Mouse (Mus musculus): ENCODE results near the gene Sox8. TPM values are rescaled to one million over a fixed set of nuclear protein-coding genes. Genes with fewer than 3 reads are reported as not detected.

Sox8 gene
- polyA plus RNA-seq, 1 experiment from 2014 or later: 2.5 TPM

DNA sequence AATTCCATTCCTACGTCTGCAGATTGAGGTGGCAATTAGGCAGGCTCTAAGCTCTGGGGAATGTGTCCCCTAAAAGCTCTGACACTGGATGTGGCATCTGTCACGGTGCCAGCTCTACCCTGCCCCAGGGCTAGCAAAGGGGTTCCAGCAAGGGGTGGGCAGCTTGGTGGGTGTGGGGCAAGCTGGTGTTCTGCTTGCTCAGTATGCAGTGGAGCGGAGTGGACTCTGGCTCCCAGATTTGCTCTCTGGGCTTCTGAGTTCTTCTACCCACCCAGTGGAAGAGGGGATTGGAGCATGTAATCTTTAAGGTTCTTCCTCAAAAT, 39.0 kb upstream of the Sox8 start:
- Histone ChIP-seq H3K4me1 (replicated peaks; ENCODE audit: control insufficient read depth, insufficient read depth, low read length) (no peaks in the 10 kb centered on the region), H3K4me3 (ENCODE audit: low read depth, low read length) (no peak overlapping the region), H3K27ac (ENCODE audit: low read depth, low read length) (no peak overlapping the region), H3K4me2 (replicated peaks; ENCODE audit: low read depth) (no peak overlapping the region), H3K27me3 (replicated peaks; ENCODE audit: control insufficient read depth, insufficient read depth, low read length) (no peaks in the 10 kb centered on the region), H3K36me3 (ENCODE audit: control insufficient read depth, insufficient read depth) (peaks cover 21% of the 10 kb centered on the region; the same call in 1 of the 2 replicates), H3K9ac (ENCODE audit: low read depth, low read length) (no peak overlapping the region), H3K9me3 (ENCODE audit: control insufficient read depth) (no peaks in the 10 kb centered on the region)
- WGBS: 88% methylated on average over 3 of the region's 3 CpGs
- no peak for TF ChIP-seq CTCF (IDR thresholded peaks at IDR 0.05; ENCODE audit: low read depth)
- ATAC-seq: no peak

DNA sequence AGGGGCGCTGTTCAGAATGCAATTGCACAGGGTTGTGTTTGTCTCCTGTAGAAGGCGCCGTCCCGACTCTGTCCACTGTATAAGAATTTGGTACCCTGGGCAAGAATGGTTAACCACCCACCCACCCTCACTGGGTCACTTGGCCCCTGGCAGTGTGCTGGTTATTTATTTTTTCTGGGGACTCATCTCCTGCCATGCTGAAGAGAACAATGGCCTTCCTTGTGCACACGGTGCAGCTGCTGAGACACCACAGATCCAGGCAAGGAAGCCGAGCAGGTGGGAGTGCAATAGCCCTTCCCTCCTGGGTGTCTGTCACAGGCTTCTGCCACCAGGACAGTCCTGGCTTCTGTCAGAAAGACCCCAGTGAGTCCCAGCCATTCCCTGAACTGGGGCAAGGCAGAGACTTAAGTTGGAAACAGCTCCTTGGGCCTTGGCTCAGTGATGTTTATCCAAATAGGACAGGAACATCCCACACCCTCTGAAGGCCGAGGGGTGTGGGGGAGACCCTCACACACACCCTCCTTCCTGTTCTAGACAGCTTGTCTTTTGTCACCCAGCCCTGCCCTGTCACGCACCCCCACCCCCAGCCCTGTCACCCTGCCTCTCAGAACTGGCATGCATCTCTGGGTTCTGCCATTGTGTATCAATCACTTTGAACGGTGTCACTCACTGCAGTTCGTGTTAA, 38.5 kb upstream of the Sox8 start:
- Histone ChIP-seq H3K27ac (ENCODE audit: low read depth, low read length) (no peak overlapping the region), H3K36me3 (ENCODE audit: control insufficient read depth, insufficient read depth) (peaks cover 18% of the 10 kb centered on the region; the same call in 1 of the 2 replicates), H3K4me1 (replicated peaks; ENCODE audit: control insufficient read depth, insufficient read depth, low read length) (no peaks in the 10 kb centered on the region), H3K9me3 (ENCODE audit: control insufficient read depth) (no peaks in the 10 kb centered on the region), H3K4me3 (ENCODE audit: low read depth, low read length) (no peak overlapping the region), H3K9ac (ENCODE audit: low read depth, low read length) (no peak overlapping the region), H3K27me3 (replicated peaks; ENCODE audit: control insufficient read depth, insufficient read depth, low read length) (no peaks in the 10 kb centered on the region), H3K4me2 (replicated peaks; ENCODE audit: low read depth) (no peak overlapping the region)
- ATAC-seq: no peak
- 69% methylated on average over 10 of the region's 10 CpGs for WGBS
- TF ChIP-seq CTCF (IDR thresholded peaks at IDR 0.05; ENCODE audit: low read depth): no peak

DNA sequence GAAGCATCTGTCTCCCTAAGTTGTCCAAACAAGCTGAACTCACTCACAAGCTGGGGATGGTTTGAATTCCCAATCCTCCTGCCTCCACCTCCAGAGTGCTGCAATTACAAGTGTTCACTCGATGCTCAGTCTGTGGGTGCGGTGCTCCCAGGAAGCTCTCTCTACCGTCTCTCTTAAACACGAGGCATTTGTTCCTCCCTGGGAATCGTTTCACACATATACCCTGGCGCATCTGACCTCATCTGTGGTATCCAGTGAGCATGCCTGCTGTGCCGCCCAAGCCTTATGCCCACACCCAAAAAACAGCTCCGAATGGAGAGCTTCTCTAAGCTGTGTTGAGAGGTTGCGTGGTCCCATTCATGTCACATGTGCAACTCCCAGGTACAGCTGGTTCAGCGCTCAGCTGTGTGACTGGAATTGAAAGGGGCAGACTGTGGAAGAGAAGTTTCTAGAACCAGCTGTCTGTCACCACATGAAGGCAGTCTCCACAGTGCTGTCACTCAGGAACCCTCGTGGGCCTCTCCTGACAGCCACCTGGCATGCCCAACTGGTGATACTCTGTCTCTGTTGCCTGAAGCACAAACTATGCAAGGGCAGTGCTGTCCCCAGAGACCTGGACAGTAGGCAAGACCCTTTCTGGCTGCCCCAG, 37.8 kb upstream of the Sox8 start:
- Histone ChIP-seq H3K9me3 (ENCODE audit: control insufficient read depth) (no peaks in the 10 kb centered on the region), H3K27ac (ENCODE audit: low read depth, low read length) (no peak overlapping the region), H3K4me2 (replicated peaks; ENCODE audit: low read depth) (no peak overlapping the region), H3K4me1 (replicated peaks; ENCODE audit: control insufficient read depth, insufficient read depth, low read length) (no peaks in the 10 kb centered on the region), H3K9ac (ENCODE audit: low read depth, low read length) (no peak overlapping the region), H3K4me3 (ENCODE audit: low read depth, low read length) (no peak overlapping the region), H3K36me3 (ENCODE audit: control insufficient read depth, insufficient read depth) (peaks cover 11% of the 10 kb centered on the region; the same call in 1 of the 2 replicates), H3K27me3 (replicated peaks; ENCODE audit: control insufficient read depth, insufficient read depth, low read length) (no peaks in the 10 kb centered on the region)
- ATAC-seq: no peak
- 84% methylated on average over 11 of the region's 11 CpGs for WGBS
- no peak for TF ChIP-seq CTCF (IDR thresholded peaks at IDR 0.05; ENCODE audit: low read depth)

DNA sequence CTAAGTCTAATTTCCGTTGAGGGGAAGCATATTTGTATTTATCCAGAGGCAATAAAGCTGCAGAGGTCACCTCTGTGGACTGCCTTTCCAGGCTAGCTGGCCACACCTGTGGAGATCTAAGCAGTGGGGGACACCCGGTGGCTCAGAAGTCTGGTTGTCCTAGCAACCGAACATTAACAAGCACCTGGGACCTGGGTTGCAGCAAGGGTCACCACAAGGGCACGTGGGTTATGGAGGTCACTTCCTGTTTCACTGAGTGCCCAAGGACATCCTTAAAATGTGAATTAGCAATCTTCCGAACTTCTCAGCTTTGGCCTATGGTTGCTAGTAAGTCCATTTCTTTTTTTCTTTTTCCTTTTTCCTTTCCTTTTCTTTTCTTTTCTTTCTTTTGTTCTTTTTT, 33.7 kb upstream of the Sox8 start:
- TF ChIP-seq CTCF (IDR thresholded peaks at IDR 0.05; ENCODE audit: low read depth): no peak
- H3K9me3 ChIP-seq (ENCODE audit: control insufficient read depth): no peaks in the 10 kb centered on the region
- no peak overlapping the region for H3K27ac ChIP-seq (ENCODE audit: low read depth, low read length)
- WGBS: 24% methylated on average over 5 of the region's 5 CpGs
- H3K27me3 ChIP-seq (replicated peaks; ENCODE audit: control insufficient read depth, insufficient read depth, low read length): no peaks in the 10 kb centered on the region
- H3K9ac ChIP-seq (ENCODE audit: low read depth, low read length): no peak overlapping the region
- H3K4me2 ChIP-seq (replicated peaks; ENCODE audit: low read depth): no peak overlapping the region
- H3K4me1 ChIP-seq (replicated peaks; ENCODE audit: control insufficient read depth, insufficient read depth, low read length): no peaks in the 10 kb centered on the region
- ATAC-seq: no peak
- no peaks in the 10 kb centered on the region for H3K36me3 ChIP-seq (ENCODE audit: control insufficient read depth, insufficient read depth)
- no peak overlapping the region for H3K4me3 ChIP-seq (ENCODE audit: low read depth, low read length)

DNA sequence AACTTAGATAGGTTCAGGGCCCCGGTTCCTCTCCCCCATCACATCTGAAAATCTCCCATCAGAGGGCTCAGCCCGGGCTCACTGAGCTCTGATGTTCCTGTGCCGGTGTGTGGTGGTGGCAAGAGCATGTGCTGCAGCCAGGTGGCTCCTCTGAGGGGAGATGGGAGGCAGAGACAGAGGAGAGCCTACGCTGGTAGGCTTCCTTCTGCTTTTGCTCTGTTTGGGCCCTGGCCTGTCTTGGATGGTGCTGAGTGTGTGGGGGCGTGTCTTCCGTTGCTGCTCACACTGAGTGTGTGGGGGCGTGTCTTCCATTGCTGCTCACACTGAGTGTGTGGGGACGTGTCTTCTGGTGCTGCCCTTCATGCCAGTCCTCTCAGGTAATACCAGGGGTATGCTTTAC, 31.9 kb upstream of the Sox8 start:
- ATAC-seq: no peak

DNA sequence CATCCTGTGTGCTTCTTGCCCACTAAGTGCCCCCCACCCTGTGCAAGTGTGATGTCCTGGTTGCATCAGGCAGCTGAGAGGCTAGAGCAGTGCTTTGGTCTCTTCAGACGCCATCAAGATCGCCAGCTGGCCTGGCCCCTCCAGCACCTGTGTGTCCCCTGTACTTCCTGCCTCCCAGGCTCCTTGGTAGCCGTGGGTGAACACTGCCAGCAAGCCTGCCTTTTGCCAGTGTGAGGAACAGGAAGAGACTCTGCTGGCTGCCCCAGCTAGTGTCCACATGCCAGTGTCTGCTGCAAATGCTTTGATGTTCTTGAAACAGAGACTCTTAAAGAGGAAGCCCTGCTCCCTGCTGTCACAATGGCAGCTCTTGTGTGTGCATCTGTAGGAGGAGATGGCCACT, 27.1 kb upstream of the Sox8 start:
- Histone ChIP-seq H3K4me3 (ENCODE audit: low read depth, low read length) (no peak overlapping the region), H3K9me3 (ENCODE audit: control insufficient read depth) (no peaks in the 10 kb centered on the region), H3K4me2 (replicated peaks; ENCODE audit: low read depth) (no peak overlapping the region), H3K27me3 (replicated peaks; ENCODE audit: control insufficient read depth, insufficient read depth, low read length) (no peaks in the 10 kb centered on the region), H3K4me1 (replicated peaks; ENCODE audit: control insufficient read depth, insufficient read depth, low read length) (no peaks in the 10 kb centered on the region), H3K36me3 (ENCODE audit: control insufficient read depth, insufficient read depth) (peaks cover 8% of the 10 kb centered on the region; the same call in 1 of the 2 replicates), H3K9ac (ENCODE audit: low read depth, low read length) (no peak overlapping the region), H3K27ac (ENCODE audit: low read depth, low read length) (no peak overlapping the region)
- no peak for ATAC-seq
- no peak for TF ChIP-seq CTCF (IDR thresholded peaks at IDR 0.05; ENCODE audit: low read depth)
- WGBS: 68% methylated on average over 3 of the region's 3 CpGs

More for the DNA sequence above, 31.9 kb upstream of the Sox8 start:
- Histone ChIP-seq H3K4me1 (replicated peaks; ENCODE audit: control insufficient read depth, insufficient read depth, low read length) (no peaks in the 10 kb centered on the region), H3K4me2 (replicated peaks; ENCODE audit: low read depth) (no peak overlapping the region), H3K27ac (ENCODE audit: low read depth, low read length) (no peak overlapping the region), H3K4me3 (ENCODE audit: low read depth, low read length) (no peak overlapping the region), H3K9ac (ENCODE audit: low read depth, low read length) (no peak overlapping the region), H3K9me3 (ENCODE audit: control insufficient read depth) (no peaks in the 10 kb centered on the region), H3K36me3 (ENCODE audit: control insufficient read depth, insufficient read depth) (no peaks in the 10 kb centered on the region), H3K27me3 (replicated peaks; ENCODE audit: control insufficient read depth, insufficient read depth, low read length) (no peaks in the 10 kb centered on the region)
- peak; percentile 15; the same call in 1 of the 2 replicates for TF ChIP-seq CTCF (IDR thresholded peaks at IDR 0.05; ENCODE audit: low read depth)
- WGBS: 68% methylated on average over 8 of the region's 8 CpGs

Data from intestine, postnatal 0 days (tissue).